Mouse (Mus musculus): ENCODE results near the gene B9d2. TPM values are rescaled to one million over a fixed set of nuclear protein-coding genes. Genes with fewer than 3 reads are reported as not detected.

The B9d2 gene
- polyA plus RNA-seq, 1 experiment, result 25.6 TPM

DNA sequence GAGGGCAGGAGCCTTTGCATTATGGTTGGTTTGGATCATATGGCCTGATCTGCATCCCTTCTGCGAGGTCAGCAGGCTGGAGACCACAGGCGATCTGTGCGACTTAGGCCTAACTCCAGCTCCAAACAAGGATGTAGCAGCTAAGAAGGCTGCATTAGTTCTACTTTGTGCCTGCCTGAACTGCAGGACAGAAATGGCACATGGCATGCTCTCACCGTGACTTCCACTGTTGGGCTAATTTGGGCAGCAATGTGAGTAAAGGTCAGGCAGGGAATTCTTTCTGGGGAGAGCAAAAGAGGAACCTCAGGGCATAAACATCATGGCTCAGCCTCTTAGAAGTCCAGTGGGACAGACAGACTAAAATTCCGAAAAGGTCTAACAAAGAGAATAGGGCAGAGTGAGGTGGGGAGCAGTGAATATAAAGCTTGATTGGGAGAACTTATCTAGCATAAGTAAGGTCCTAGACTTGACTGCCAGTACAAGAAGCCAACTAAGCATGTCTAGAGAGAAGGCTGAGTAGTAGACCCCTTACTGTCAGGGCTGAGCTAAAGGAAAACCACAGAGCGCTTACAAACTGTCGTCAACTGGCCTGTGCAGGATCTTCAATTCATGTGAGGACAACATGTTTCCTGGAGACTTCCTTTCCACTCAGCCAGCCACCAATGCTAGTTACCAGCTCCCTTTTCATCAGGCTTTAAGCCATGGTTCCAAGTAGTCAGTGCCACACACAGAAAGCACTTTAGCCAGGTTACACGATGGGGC is 50.9 kb downstream of the B9d2 start:
- no peak for DNase-seq (ENCODE audit: low spot score)

DNA sequence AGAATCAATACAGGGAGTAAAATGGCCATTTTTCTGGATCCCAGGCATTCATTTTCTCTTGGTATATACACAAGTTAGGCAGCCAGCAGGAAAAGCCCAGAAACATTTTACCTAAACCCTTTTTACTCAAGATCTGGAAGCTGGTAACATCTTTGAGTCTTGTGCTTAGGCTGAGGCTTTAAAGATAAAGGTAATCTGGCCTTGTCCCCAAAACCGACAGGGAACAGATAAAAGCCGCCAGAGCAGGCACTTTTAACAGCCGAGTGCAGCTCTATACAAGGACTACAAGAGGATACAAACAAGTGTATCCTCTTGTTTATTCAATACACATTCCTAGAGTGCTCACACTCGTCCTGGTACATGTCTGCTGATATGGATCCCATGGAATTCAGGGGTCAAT is 54.4 kb downstream of the B9d2 start:
- no peak for DNase-seq (ENCODE audit: low spot score)

Other genes starting within 250 kb of the B9d2 start
- gene Ceacam1, start 203.2 kb upstream of the B9d2 start, polyA plus RNA-seq (2012; rRNA removed), result 7.9 and 8.5 TPM in 2 replicates
- gene Ceacam2, start 140.9 kb upstream of the B9d2 start, polyA plus RNA-seq (2012; rRNA removed), result 0.39 and 0.77 TPM in 2 replicates
- not detected in 2 replicates for gene Erich4, start 64.9 kb upstream of the B9d2 start, polyA plus RNA-seq (2012; rRNA removed)
- 38.9 and 44.1 TPM in 2 replicates for gene Dmac2, start 61.4 kb upstream of the B9d2 start, polyA plus RNA-seq (2012; rRNA removed)
- 13.2 and 14.1 TPM in 2 replicates for gene B3gnt8, start 54.1 kb upstream of the B9d2 start, polyA plus RNA-seq (2012; rRNA removed)
- 90.1 and 102 TPM in 2 replicates for gene Bckdha, start 21.8 kb upstream of the B9d2 start, polyA plus RNA-seq (2012; rRNA removed)
- 50.4 and 64.6 TPM in 2 replicates for gene Exosc5, start 21.6 kb upstream of the B9d2 start, polyA plus RNA-seq (2012; rRNA removed)
- 1.1 and 1.3 TPM in 2 replicates for gene Tmem91, start 5.6 kb upstream of the B9d2 start, polyA plus RNA-seq (2012; rRNA removed)
- gene Tgfb1, start 6.2 kb downstream of the B9d2 start, polyA plus RNA-seq (2012; rRNA removed), result 16.2 and 27.6 TPM in 2 replicates
- 42.4 and 49.7 TPM in 2 replicates for gene Ccdc97, start 38.3 kb downstream of the B9d2 start, polyA plus RNA-seq (2012; rRNA removed)
- 18.9 and 44.9 TPM in 2 replicates for gene Hnrnpul1, start 74.0 kb downstream of the B9d2 start, polyA plus RNA-seq (2012; rRNA removed)
- gene Axl, start 107.9 kb downstream of the B9d2 start, polyA plus RNA-seq (2012; rRNA removed), result 92.8 and 117 TPM in 2 replicates
- 28.4 and 30.1 TPM in 2 replicates for gene Cyp2s1, start 136.1 kb downstream of the B9d2 start, polyA plus RNA-seq (2012; rRNA removed)
- gene Cyp2b10, start 216.8 kb downstream of the B9d2 start, polyA plus RNA-seq (2012; rRNA removed), result 0.04 TPM in 1 of 2 replicates, not detected in the other